Mouse (Mus musculus) kidney, postnatal 0 days (tissue): ENCODE data around the gene Camk1d. TPM values are rescaled to one million over a fixed set of nuclear protein-coding genes. Genes with fewer than 3 reads are reported as not detected.
"Not testable (repeated sequence)": the region's sequence is repeated elsewhere in the genome, so short reads cannot be mapped to it uniquely, and the experiment has no call there.

Source experiments
- ATAC-seq: fragments of 200-750 bp; cut with Nextera tagmentation; replicated peaks from 2 replicates; pipeline ENCODE4 v1.8.0; 2017; ENCODE audit warnings: low read depth, moderate number of reproducible peaks, moderate TSS enrichment, moderate library complexity; ENCODE audit not compliant: low FRiP score
- DNase-seq: peaks from one replicate; pipeline ENCODE4 v3.0.0-alpha.2; 2016; ENCODE audit warnings: low spot score
- H3K27ac ChIP-seq: fragments of 300-500 bp; sonication (generic); 2 replicates; pipeline ENCODE4 v1.5.1; 2014; ENCODE audit warnings: mild to moderate bottlenecking
- H3K27me3 ChIP-seq: fragments of 300-500 bp; sonication (generic); 2 replicates; pipeline ENCODE4 v1.6.1; 2014; ENCODE audit warnings: low read length, mixed read lengths; ENCODE audit not compliant: insufficient read depth
- H3K36me3 ChIP-seq: fragments of 300-500 bp; sonication (generic); 2 replicates; pipeline ENCODE4 v1.6.1; 2014; ENCODE audit warnings: low read length, mixed read lengths; ENCODE audit not compliant: insufficient read depth
- H3K4me1 ChIP-seq: fragments of 300-500 bp; sonication (generic); replicated peaks from 2 replicates; pipeline ENCODE4 v1.6.1; 2014; ENCODE audit warnings: antibody characterized with exemption, low read length, mixed read lengths; ENCODE audit not compliant: insufficient read depth
- H3K4me2 ChIP-seq: fragments of 300-500 bp; sonication (generic); 2 replicates; pipeline ENCODE4 v1.6.1; 2014; ENCODE audit warnings: mild to moderate bottlenecking, low read length, moderate library complexity, mixed read lengths
- H3K4me3 ChIP-seq: fragments of 300-500 bp; sonication (generic); replicated peaks from 2 replicates; pipeline ENCODE4 v1.5.1; 2014; ENCODE audit warnings: low read depth, low read length
- H3K9ac ChIP-seq: fragments of 300-500 bp; sonication (generic); 2 replicates; pipeline ENCODE4 v1.6.1; 2014; ENCODE audit warnings: low read depth, low read length
- H3K9me3 ChIP-seq: fragments of 300-500 bp; sonication (generic); replicated peaks from 2 replicates; pipeline ENCODE4 v1.6.1; 2016; ENCODE audit warnings: low read length, inconsistent platforms, mixed read lengths
- CTCF ChIP-seq: IDR thresholded peaks from 2 replicates; pipeline ENCODE4 v1.5.1; 2016; ENCODE audit warnings: antibody characterized with exemption, low read depth, mild to moderate bottlenecking, moderate library complexity
- WGBS: fragments of 180-500 bp; shearing (Covaris S2); extraction: QIAGEN DNeasy Blood & Tissue Kit; methylation state at CpG from one replicate; pipeline ENCODE4 v1.1.7; 2014; 5-methylcytosine and 5-hydroxymethylcytosine counted together
- polyA plus RNA-seq: library from polyadenylated mRNA; unstranded; fragments of >200 nt; fragmentation: Nextera tagmentation; extraction: Ambion mirVana; gene quantifications from 2 replicates; pipeline ENCODE4 v1.2.1, GENCODE M21; 2015

Camk1d gene
- polyA plus RNA-seq, 1 experiment from 2014 or later = 1.5 TPM

DNA sequence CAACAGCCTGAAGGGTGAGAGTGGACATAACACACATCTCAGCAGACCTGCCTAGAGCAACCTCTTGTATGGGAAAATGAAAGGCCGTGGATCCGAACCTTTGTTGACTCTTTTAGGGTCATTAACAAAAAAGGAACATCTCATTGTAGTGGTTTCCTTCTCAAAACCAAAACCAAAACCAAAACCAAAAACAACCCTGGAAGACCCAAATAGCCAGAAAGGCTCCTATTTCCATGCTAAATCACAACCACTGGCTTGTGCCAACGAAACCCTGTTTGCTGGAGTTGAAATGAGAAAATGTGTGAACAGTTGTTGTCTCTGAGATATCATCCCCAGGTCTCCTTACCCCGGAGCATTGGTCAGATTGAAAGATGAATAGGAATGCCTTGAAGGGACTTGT, 321.8 kb downstream of the Camk1d start:
- Histone ChIP-seq H3K4me3 (no peak overlapping the region), H3K4me1 (no peaks in the 10 kb centered on the region), H3K9ac (no peak overlapping the region), H3K27ac (no peak overlapping the region), H3K27me3 (no peaks in the 10 kb centered on the region), H3K4me2 (no peak overlapping the region), H3K9me3 (no peaks in the 10 kb centered on the region), H3K36me3 (no peaks in the 10 kb centered on the region)
- no peak for ATAC-seq
- no peak for DNase-seq
- 96% methylated on average over 4 of the region's 4 CpGs for WGBS
- no peak for TF ChIP-seq CTCF

DNA sequence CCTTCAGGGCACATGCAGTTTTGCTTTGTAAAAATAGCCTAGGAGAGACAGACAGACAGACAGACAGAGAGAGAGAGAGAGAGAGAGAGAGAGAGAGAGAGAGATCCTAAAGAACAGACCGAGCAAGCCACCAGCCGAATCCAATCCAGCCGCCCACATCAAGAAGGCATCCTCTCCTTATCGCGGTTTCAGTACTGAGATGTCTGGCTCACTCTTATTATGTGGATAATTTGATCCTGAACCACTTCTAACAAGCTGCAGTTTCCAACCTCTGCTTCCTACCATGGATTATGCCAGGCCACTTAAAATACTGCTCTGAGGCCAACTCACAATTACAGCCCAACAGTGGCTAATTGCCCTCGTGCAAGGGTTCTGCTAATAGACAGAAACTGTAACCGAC, 325.9 kb downstream of the Camk1d start:
- TF ChIP-seq CTCF = no peak
- Histone ChIP-seq H3K27me3 (no peaks in the 10 kb centered on the region), H3K36me3 (no peaks in the 10 kb centered on the region), H3K4me2 (no peak overlapping the region), H3K9ac (no peak overlapping the region), H3K4me1 (no peaks in the 10 kb centered on the region), H3K27ac (no peak overlapping the region), H3K4me3 (no peak overlapping the region), H3K9me3 (no peaks in the 10 kb centered on the region)
- ATAC-seq (no peak), DNase-seq (no peak)
- WGBS = 77% methylated on average over 7 of the region's 7 CpGs

DNA sequence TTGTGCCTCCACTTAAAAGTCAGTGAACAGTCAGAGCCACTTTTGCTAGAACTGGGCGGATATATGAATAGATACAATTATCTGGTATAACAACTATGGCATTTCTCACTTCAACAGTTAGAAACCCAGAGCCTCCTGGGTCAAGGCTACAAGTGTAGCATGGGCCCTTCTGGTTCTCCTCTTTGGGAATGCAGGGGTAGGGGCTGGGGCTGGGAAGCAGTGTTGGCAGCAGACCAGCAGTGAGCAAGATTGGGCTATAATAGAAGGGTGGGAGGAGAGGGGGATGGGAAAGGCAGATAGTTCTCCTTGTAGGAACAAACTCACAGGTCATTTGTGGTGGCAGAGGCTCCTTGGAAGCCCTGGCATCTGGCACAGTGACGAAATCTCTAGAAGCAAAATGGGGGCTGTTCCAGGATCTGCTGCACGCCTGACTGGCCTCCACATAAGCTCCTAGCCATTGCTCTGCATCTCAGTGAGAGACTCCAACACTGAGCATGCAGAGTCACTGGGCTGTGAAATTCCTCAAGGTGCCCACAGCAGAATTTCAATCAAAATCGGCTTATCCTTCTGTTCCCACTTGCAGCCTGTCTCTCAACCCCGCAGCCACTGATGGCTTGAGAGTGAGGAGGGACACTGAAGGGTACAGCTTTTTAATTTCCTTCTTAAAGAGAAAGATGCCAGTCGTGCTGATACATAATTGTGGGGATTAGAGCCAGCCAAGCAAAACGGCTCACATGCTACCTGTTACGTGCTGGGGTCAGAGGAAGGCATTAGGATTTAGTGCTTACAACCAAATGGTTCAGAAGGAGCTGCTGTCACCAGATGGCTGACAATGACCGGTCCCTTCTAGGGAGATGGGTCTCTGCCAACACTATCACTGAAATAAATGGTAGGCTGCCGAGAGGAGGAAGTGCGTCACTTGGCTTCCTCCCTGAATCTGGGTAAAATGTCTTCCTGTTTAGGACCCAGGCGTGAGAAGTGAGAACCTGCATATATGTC, 332.3 kb downstream of the Camk1d start:
- no peak overlapping the region for H3K4me3 ChIP-seq
- H3K4me1 ChIP-seq = 0 out of 2 replicates have a peak, but pooled peaks cover 10% of the 10 kb centered on the region
- DNase-seq (peak; percentile 69), ATAC-seq (peak; percentile 14; the same call in 1 of the 2 replicates)
- WGBS = 37% methylated on average over 12 of the region's 12 CpGs
- H3K9ac ChIP-seq = no peak overlapping the region
- H3K4me2 ChIP-seq = peak overlapping the region; percentile 15; the same call in 1 of the 2 replicates
- no peaks in the 10 kb centered on the region for H3K27me3 ChIP-seq
- H3K9me3 ChIP-seq = no peaks in the 10 kb centered on the region
- no peak for TF ChIP-seq CTCF
- H3K27ac ChIP-seq = peak overlapping the region; percentile 48; the same call in 1 of the 2 replicates
- no peaks in the 10 kb centered on the region for H3K36me3 ChIP-seq

DNA sequence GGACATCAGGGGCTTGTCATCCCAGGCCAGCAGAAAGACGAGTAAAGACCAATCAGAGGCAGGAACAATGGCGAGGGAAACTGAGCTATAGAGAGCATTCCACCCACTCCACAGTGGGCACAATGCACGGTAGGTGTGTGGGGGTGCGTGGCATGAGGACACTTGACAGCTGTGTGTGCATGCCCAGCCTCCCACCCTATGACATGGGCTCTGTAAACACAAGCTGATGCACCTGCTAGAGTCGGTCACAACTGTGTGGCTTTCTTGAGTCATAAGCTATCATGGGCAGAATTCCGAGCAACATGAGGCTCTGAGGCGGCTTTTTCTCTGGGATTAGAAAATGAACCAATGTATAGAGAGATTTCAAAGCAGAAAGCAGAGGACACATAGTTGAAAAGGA, 333.3 kb downstream of the Camk1d start:
- no peak overlapping the region for H3K27ac ChIP-seq
- H3K4me2 ChIP-seq = no peak overlapping the region
- no peak for TF ChIP-seq CTCF
- 0 out of 2 replicates have a peak, but pooled peaks cover 10% of the 10 kb centered on the region for H3K4me1 ChIP-seq
- ATAC-seq (no peak), DNase-seq (no peak)
- H3K4me3 ChIP-seq = no peak overlapping the region
- H3K27me3 ChIP-seq = no peaks in the 10 kb centered on the region
- H3K9ac ChIP-seq = no peak overlapping the region
- no peaks in the 10 kb centered on the region for H3K36me3 ChIP-seq
- no peaks in the 10 kb centered on the region for H3K9me3 ChIP-seq
- WGBS = 85% methylated on average over 7 of the region's 7 CpGs

DNA sequence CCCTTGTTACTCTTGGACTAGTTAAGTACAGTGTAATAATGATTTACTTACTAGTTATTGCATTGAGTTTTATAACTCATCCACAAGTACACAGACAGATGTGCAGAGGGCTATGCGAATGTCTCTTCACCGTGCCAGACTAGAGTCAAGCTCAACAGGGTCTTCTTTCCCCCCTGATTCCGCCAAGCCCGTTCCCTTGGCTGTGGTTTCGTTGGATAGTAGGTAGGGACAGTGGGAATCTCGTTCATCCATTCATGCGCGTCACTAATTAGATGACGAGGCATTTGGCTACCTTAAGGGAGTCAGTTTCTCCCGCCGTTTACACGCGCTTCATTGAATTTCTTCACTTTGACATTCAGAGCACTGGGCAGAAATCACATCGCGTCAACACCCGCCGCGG, 335.4 kb downstream of the Camk1d start:
- whole genome bisulfite sequencing = 36% methylated on average over 18 of the region's 18 CpGs
- 0 out of 2 replicates have a peak, but pooled peaks cover 10% of the 10 kb centered on the region for H3K4me1 ChIP-seq
- H3K36me3 ChIP-seq, ATAC-seq, H3K9ac ChIP-seq, H3K27me3 ChIP-seq, H3K27ac ChIP-seq, H3K9me3 ChIP-seq, H3K4me2 ChIP-seq, H3K4me3 ChIP-seq: not testable (repeated sequence)
- DNase-seq = peak; percentile 35

DNA sequence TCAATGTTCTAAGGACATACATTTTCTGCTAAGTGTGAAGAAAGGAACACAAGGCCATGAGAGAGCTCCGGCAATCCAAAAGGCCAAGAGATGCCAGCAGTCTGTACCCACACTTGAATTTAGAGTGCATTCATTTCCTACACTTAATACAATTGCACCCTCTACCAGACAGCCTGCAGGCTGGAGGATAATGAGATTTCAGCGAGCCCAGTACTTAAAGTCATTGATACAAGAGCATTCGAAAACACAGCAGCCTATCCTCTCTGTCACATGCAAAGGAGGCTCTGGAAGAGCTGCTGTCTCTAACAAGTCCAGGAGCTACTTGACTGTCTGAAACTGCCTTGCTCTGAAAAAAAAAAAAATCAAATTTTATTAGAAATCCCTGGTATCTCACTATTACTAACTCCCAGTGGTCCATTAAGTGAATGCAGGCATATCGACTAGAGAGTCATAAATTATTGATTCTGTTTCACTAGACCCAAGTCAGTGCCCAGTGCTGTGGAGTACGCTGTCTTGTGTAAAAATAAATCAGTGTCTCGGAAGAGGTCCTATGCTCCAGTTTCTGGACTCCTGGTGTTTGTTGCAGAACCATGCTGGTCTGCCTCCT, 336.1 kb downstream of the Camk1d start:
- 0 out of 2 replicates have a peak, but pooled peaks cover 10% of the 10 kb centered on the region for H3K4me1 ChIP-seq
- no peaks in the 10 kb centered on the region for H3K27me3 ChIP-seq
- 48% methylated on average over 6 of the region's 6 CpGs for WGBS
- DNase-seq (no peak), ATAC-seq (no peak)
- H3K4me3 ChIP-seq = no peak overlapping the region
- no peak overlapping the region for H3K4me2 ChIP-seq
- H3K27ac ChIP-seq = peak overlapping the region; percentile 54; the same call in 1 of the 2 replicates
- H3K9me3 ChIP-seq = no peaks in the 10 kb centered on the region
- no peaks in the 10 kb centered on the region for H3K36me3 ChIP-seq
- no peak for TF ChIP-seq CTCF
- H3K9ac ChIP-seq = no peak overlapping the region
